In the genomic region with DNA sequence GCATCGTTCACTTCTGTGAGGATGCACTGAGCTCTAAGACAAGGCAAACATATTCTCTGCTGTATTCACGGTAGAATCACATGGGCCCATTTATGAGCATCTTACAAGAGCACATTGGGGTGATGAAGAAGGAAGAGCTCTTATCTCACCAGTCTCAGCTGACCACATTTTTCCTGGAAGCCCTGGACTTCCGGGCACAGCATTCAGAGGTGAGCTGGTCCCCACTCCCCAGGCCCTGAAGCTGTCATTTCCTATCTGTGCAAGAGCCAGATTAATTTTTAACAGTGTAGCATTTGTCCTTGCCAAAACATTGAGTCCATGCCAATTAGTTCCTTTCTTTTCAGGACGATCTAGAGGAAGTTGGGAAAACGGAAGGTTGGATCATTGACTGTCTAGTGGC, we compare ENCODE assay signal across 29 mouse cellular contexts. TPM values are rescaled to one million over a fixed set of nuclear protein-coding genes. Genes with fewer than 3 reads are reported as not detected.
DNase-seq lines count a peak whose midpoint lies in the region; ATAC-seq and TF ChIP-seq lines count a peak whose summit lies in the region.
"Had no signal": no experiment of that assay in that cellular context is flagged by ENCODE, and none has a peak within 500 bp of the region (broad histone marks: within the 10 kb centered on the region; RNA-seq: fewer than 3 reads in every experiment).

No protein-coding gene starts in this region.

- no peaks in the 10 kb centered on the region for H3K9me3 ChIP-seq in kidney, embryonic 15.5 days (replicated peaks)
- no peaks in the 10 kb centered on the region for H3K9me3 ChIP-seq in liver, embryonic 16.5 days (replicated peaks; ENCODE audit: control insufficient read depth, low read length)
- no peaks in the 10 kb centered on the region for H3K9me3 ChIP-seq in G1E (replicated peaks)
- H3K9me3 ChIP-seq: embryonic facial prominence, embryonic 12.5 days; hindbrain, embryonic 12.5 days; intestine, embryonic 15.5 days; midbrain, embryonic 13.5 days; neural tube, embryonic 13.5 days had no signal

- 84% methylated on average over 5 of the region's 5 CpGs for WGBS in kidney, embryonic 15.5 days
- 52% methylated on average over 5 of the region's 5 CpGs for WGBS in liver, embryonic 16.5 days (ENCODE audit: insufficient replicate concordance)

- H3K4me1 ChIP-seq in kidney, embryonic 15.5 days = no peaks in the 10 kb centered on the region
- no peaks in the 10 kb centered on the region for H3K4me1 ChIP-seq in liver, embryonic 16.5 days (ENCODE audit: control insufficient read depth, low read depth, low read length)
- H3K4me1 ChIP-seq in G1E (ENCODE audit: insufficient read depth, low read depth, low read length) = peaks cover 37% of the 10 kb centered on the region
- H3K4me1 ChIP-seq: embryonic facial prominence, embryonic 12.5 days; hindbrain, embryonic 12.5 days; intestine, embryonic 15.5 days; midbrain, embryonic 13.5 days; neural tube, embryonic 13.5 days had no signal

- no peak overlapping the region for H3K9ac ChIP-seq in kidney, embryonic 15.5 days
- no peak overlapping the region for H3K9ac ChIP-seq in liver, embryonic 16.5 days (ENCODE audit: low read depth, low read length)
- H3K9ac ChIP-seq: embryonic facial prominence, embryonic 12.5 days; hindbrain, embryonic 12.5 days; intestine, embryonic 15.5 days; lung, embryonic 14.5 days; midbrain, embryonic 13.5 days; neural tube, embryonic 13.5 days had no signal

- TF ChIP-seq CTCF in G1E (IDR thresholded peaks at IDR 0.05; ENCODE audit: low read depth, low read length) = no peak

- no peak for ATAC-seq in kidney, embryonic 15.5 days (replicated peaks; ENCODE audit: low FRiP score)
- peak; percentile 54; the same call in 1 of the 2 replicates for ATAC-seq in liver, embryonic 16.5 days (ENCODE audit: low read depth)
- ATAC-seq in G1E (ENCODE audit: extremely low read depth, insufficient number of reproducible peaks, low FRiP score, poor library complexity, severe bottlenecking) = peak; percentile 57
- ATAC-seq: forebrain, embryonic 14.5 days; hindbrain, postnatal 0 days; intestine, embryonic 15.5 days; midbrain, embryonic 13.5 days; Patski had no signal

- no peak overlapping the region for H3K27ac ChIP-seq in kidney, embryonic 15.5 days
- no peak overlapping the region for H3K27ac ChIP-seq in liver, embryonic 16.5 days (ENCODE audit: low read length)
- H3K27ac ChIP-seq: embryonic facial prominence, embryonic 12.5 days; hindbrain, embryonic 12.5 days; hindbrain, postnatal 0 days; intestine, embryonic 15.5 days; macrophage; midbrain, embryonic 13.5 days; neural tube, embryonic 13.5 days; stomach, postnatal 0 days had no signal

- peaks cover 90% of the 10 kb centered on the region for H3K36me3 ChIP-seq in kidney, embryonic 15.5 days
- H3K36me3 ChIP-seq in liver, embryonic 16.5 days (ENCODE audit: control insufficient read depth, insufficient read depth) = peaks cover 35% of the 10 kb centered on the region
- peaks cover 98% of the 10 kb centered on the region for H3K36me3 ChIP-seq in G1E (replicated peaks)

- no peaks in the 10 kb centered on the region for H3K27me3 ChIP-seq in kidney, embryonic 15.5 days
- H3K27me3 ChIP-seq in liver, embryonic 16.5 days (ENCODE audit: control insufficient read depth, insufficient read depth, low read depth, low read length) = no peaks in the 10 kb centered on the region
- no peaks in the 10 kb centered on the region for H3K27me3 ChIP-seq in G1E (ENCODE audit: insufficient read depth, low read length)
- H3K27me3 ChIP-seq: embryonic facial prominence, embryonic 12.5 days; hindbrain, embryonic 12.5 days; intestine, embryonic 15.5 days; midbrain, embryonic 13.5 days; neural tube, embryonic 13.5 days; Patski had no signal

- DNase-seq in adrenal gland, adult 2 months = peak; percentile 23
- no peak for DNase-seq in adrenal gland, postnatal 10 days
- DNase-seq in kidney, adult 8-10 months = peak; percentile 23 to 35
- DNase-seq in liver (no peak), G1E (ENCODE audit: low spot score) (no peak)
- DNase-seq: cerebellum, adult 11-12 months; cerebellum, adult 9-11 months; embryo, embryonic 11 days; gastrocnemius, postnatal 14 days; heart, postnatal 36 days; layer of hippocampus, postnatal 36 days; left cerebral cortex, postnatal 4 days; lung, embryonic 14.5 days; right cerebral cortex, postnatal 4 days; thymus, adult 18-20 months; thymus, postnatal 36 days had no signal

- H3K4me2 ChIP-seq in kidney, embryonic 15.5 days = no peak overlapping the region
- H3K4me2 ChIP-seq in liver, embryonic 16.5 days (ENCODE audit: low read depth, low read length) = no peak overlapping the region
- H3K4me2 ChIP-seq: embryonic facial prominence, embryonic 12.5 days; heart, embryonic 11.5 days; hindbrain, embryonic 12.5 days; intestine, embryonic 15.5 days; lung, embryonic 14.5 days; midbrain, embryonic 13.5 days; neural tube, embryonic 13.5 days had no signal

- H3K4me3 ChIP-seq in kidney, embryonic 15.5 days (replicated peaks) = no peak overlapping the region
- H3K4me3 ChIP-seq in liver, embryonic 16.5 days (ENCODE audit: low read depth, low read length) = no peak overlapping the region
- H3K4me3 ChIP-seq in G1E (ENCODE audit: low read depth, low read length) = no peak overlapping the region
- H3K4me3 ChIP-seq: embryonic facial prominence, embryonic 12.5 days; hindbrain, embryonic 12.5 days; intestine, embryonic 15.5 days; midbrain, embryonic 13.5 days; neural tube, embryonic 13.5 days had no signal

RNA-seq across cellular contexts. Expression of gene Lgals8, which starts 30.9 kb away (rescaled TPM):
- total RNA-seq in adrenal gland, adult 2 months (2021) = 10 to 100 TPM; 73.3 to 87.4 TPM
- polyA plus RNA-seq in adrenal gland, adult 2 months (2012; rRNA removed) = 15.6 and 16.5 TPM in 2 replicates
- 10 to 100 TPM; 60.6 to 65.3 TPM for total RNA-seq in adrenal gland, postnatal 10 days (2021)
- polyA plus RNA-seq in kidney, embryonic 15.5 days (2015; fragmentation: Nextera tagmentation; extraction: Ambion mirVana) = 20.4 and 22.5 TPM in 2 replicates
- polyA plus RNA-seq in liver, embryonic 16.5 days (2015; fragmentation: Nextera tagmentation; extraction: Ambion mirVana) = 14.9 and 15.7 TPM in 2 replicates
- 120 and 128 TPM in 2 replicates for total RNA-seq in G1E (2014; fragmentation: Nextera tagmentation)
- 347 and 355 TPM in 2 replicates for total RNA-seq in G1E (2017)
- polyA plus RNA-seq in G1E (2012) = 5.3 and 9.5 TPM in 2 replicates

RNA-seq across cellular contexts. Expression of gene Heatr1, which starts 39.0 kb away (rescaled TPM):
- 10 to 100 TPM; 38.7 to 61.9 TPM for total RNA-seq in adrenal gland, adult 2 months (2021)
- 13.2 and 13.7 TPM in 2 replicates for polyA plus RNA-seq in adrenal gland, adult 2 months (2012; rRNA removed)
- total RNA-seq in adrenal gland, postnatal 10 days (2021) = 10 to 100 TPM; 26.6 to 32.6 TPM
- 21.3 and 22.0 TPM in 2 replicates for polyA plus RNA-seq in kidney, embryonic 15.5 days (2015; fragmentation: Nextera tagmentation; extraction: Ambion mirVana)
- 8.7 and 8.9 TPM in 2 replicates for polyA plus RNA-seq in liver, embryonic 16.5 days (2015; fragmentation: Nextera tagmentation; extraction: Ambion mirVana)
- total RNA-seq in G1E (2014; fragmentation: Nextera tagmentation) (143 and 164 TPM in 2 replicates), G1E (2017) (262 and 271 TPM in 2 replicates)
- polyA plus RNA-seq in G1E (2012) = 30.1 and 128 TPM in 2 replicates

Comparison
In these comparisons a context has a peak if more than half of its experiments do, and no peak if none do; other contexts are left out.
1. DNase-seq: peak in adrenal gland, adult 2 months (single experiment) and kidney, adult 8-10 months (2 of 2); none in adrenal gland, postnatal 10 days (single experiment), liver (single experiment) and G1E (single experiment).